Mouse (Mus musculus) MEL (cell line): ENCODE measurements around the gene Ttc39d. TPM values are rescaled to one million over a fixed set of nuclear protein-coding genes. Genes with fewer than 3 reads are reported as not detected.

ENCODE experiments used
- DNase-seq: peaks from one replicate; pipeline ENCODE4 v3.0.0; 2011; ENCODE audit warnings: low read depth, low spot score
- H3K27ac ChIP-seq: 2 replicates; pipeline ENCODE4 v1.5.1; 2012; ENCODE audit warnings: low read depth, mild to moderate bottlenecking, control low read depth, low read length, moderate library complexity; ENCODE audit not compliant: control insufficient read depth
- H3K27me3 ChIP-seq, 2 experiments: fragments of 150-350 bp in 1 of 2; sonication (generic) in 1 of 2; 2 replicates each; pipeline ENCODE4 v1.6.1; 2012; ENCODE audit warnings: low read length in 2 of 2, mild to moderate bottlenecking in 2 of 2, improper control_type of control experiment in 1 of 2, moderate library complexity in 1 of 2; ENCODE audit not compliant: insufficient read depth in 2 of 2, control insufficient read depth in 1 of 2
- H3K36me3 ChIP-seq, 2 experiments: 2 replicates each; pipeline ENCODE4 v1.6.1; 2012 to 2014; ENCODE audit warnings: low read length in 2 of 2, improper control_type of control experiment in 1 of 2, inconsistent platforms in 1 of 2, mild to moderate bottlenecking in 1 of 2; ENCODE audit not compliant: insufficient read depth in 2 of 2, control insufficient read depth in 1 of 2
- H3K4me1 ChIP-seq, 2 experiments: fragments of 150-350 bp in 1 of 2; sonication (generic) in 1 of 2; 2 replicates each; pipeline ENCODE4 v1.6.1; 2012; ENCODE audit warnings: low read length in 2 of 2, improper control_type of control experiment in 1 of 2, mild to moderate bottlenecking in 1 of 2; ENCODE audit not compliant: insufficient read depth in 2 of 2, control insufficient read depth in 1 of 2
- H3K4me3 ChIP-seq, 2 experiments: fragments of 150-350 bp in 1 of 2; sonication (generic) in 1 of 2; 2 replicates each; pipeline ENCODE4 v1.5.1; 2012; ENCODE audit warnings: low read depth in 2 of 2, low read length in 2 of 2, mild to moderate bottlenecking in 2 of 2, moderate library complexity in 2 of 2, control low read depth in 1 of 2, improper control_type of control experiment in 1 of 2; ENCODE audit not compliant: control insufficient read depth in 1 of 2, insufficient read depth in 1 of 2
- H3K79me2 ChIP-seq: 2 replicates; pipeline ENCODE4 v1.6.1; 2012; ENCODE audit warnings: mild to moderate bottlenecking, low read length, moderate library complexity; ENCODE audit not compliant: control insufficient read depth, poor library complexity, insufficient read depth
- H3K9ac ChIP-seq: 2 replicates; pipeline ENCODE4 v1.6.1; 2012; ENCODE audit warnings: low read depth, mild to moderate bottlenecking, control low read depth, low read length, moderate library complexity; ENCODE audit not compliant: control insufficient read depth, poor library complexity, severe bottlenecking
- H3K9me3 ChIP-seq: fragments of 150-350 bp; sonication (generic); replicated peaks from 2 replicates; pipeline ENCODE4 v1.6.1; 2012; ENCODE audit warnings: mild to moderate bottlenecking, low read length, improper control_type of control experiment, moderate library complexity; ENCODE audit not compliant: insufficient read depth
- BHLHE40 ChIP-seq: IDR thresholded peaks from 2 replicates; pipeline ENCODE4 v1.6.1; 2012; ENCODE audit warnings: low read depth, mild to moderate bottlenecking, inconsistent platforms, low read length, improper control_type of control experiment, borderline replicate concordance
- CHD2 ChIP-seq: IDR thresholded peaks from 2 replicates; pipeline ENCODE4 v1.6.1; 2011; ENCODE audit warnings: low read length, improper control_type of control experiment
- CTCF ChIP-seq, 3 experiments: IDR thresholded peaks in 2 of 3; conservative IDR thresholded peaks in 1 of 3; 2 replicates each; pipeline ENCODE4 v1.5.1; 2011 to 2012; ENCODE audit warnings: low read length in 3 of 3, low read depth in 2 of 3, mild to moderate bottlenecking in 2 of 3, improper control_type of control experiment in 1 of 3, inconsistent platforms in 1 of 3, mixed read lengths in 1 of 3, moderate library complexity in 1 of 3; ENCODE audit not compliant: control insufficient read depth in 1 of 3, insufficient read depth in 1 of 3, poor library complexity in 1 of 3, severe bottlenecking in 1 of 3
- E2F4 ChIP-seq: IDR thresholded peaks from 2 replicates; pipeline ENCODE4 v1.6.1; 2011; ENCODE audit warnings: low read depth, low read length, improper control_type of control experiment, borderline replicate concordance
- ELF1 ChIP-seq: IDR thresholded peaks from 2 replicates; pipeline ENCODE4 v1.6.1; 2014; ENCODE audit warnings: low read depth, mild to moderate bottlenecking, inconsistent platforms, low read length, improper control_type of control experiment, moderate library complexity
- EP300 ChIP-seq, 2 experiments: IDR thresholded peaks; 2 replicates each; pipeline ENCODE4 v1.6.1; 2011; ENCODE audit warnings: improper control_type of control experiment in 2 of 2, low read length in 2 of 2, low read depth in 1 of 2, mild to moderate bottlenecking in 1 of 2
- ETS1 ChIP-seq: IDR thresholded peaks from 2 replicates; pipeline ENCODE4 v1.6.1; 2012; ENCODE audit warnings: low read depth, mild to moderate bottlenecking, inconsistent platforms, low read length, improper control_type of control experiment, moderate library complexity
- GABPA ChIP-seq: IDR thresholded peaks from 2 replicates; pipeline ENCODE4 v1.6.1; 2012; ENCODE audit warnings: low read depth, mild to moderate bottlenecking, inconsistent platforms, low read length, improper control_type of control experiment, moderate library complexity
- GATA1 ChIP-seq: IDR thresholded peaks from 2 replicates; pipeline ENCODE4 v1.6.1; 2011; ENCODE audit warnings: low read depth, low read length, improper control_type of control experiment
- MAFK ChIP-seq: IDR thresholded peaks from 2 replicates; pipeline ENCODE4 v1.6.1; 2011; ENCODE audit warnings: low read depth, mild to moderate bottlenecking, low read length, improper control_type of control experiment, borderline replicate concordance
- MAX ChIP-seq: IDR thresholded peaks from 2 replicates; pipeline ENCODE4 v1.6.1; 2011; ENCODE audit warnings: low read length, improper control_type of control experiment
- MAZ ChIP-seq: IDR thresholded peaks from 2 replicates; pipeline ENCODE4 v1.6.1; 2012; ENCODE audit warnings: low read depth, mild to moderate bottlenecking, inconsistent platforms, low read length, improper control_type of control experiment
- MXI1 ChIP-seq: IDR thresholded peaks from 2 replicates; pipeline ENCODE4 v1.6.1; 2011; ENCODE audit warnings: mild to moderate bottlenecking, low read depth, low read length, improper control_type of control experiment
- MYC ChIP-seq: IDR thresholded peaks from 2 replicates; pipeline ENCODE4 v1.6.1; 2011; ENCODE audit warnings: low read depth, mild to moderate bottlenecking, low read length, improper control_type of control experiment, moderate library complexity
- POLR2AphosphoS2 ChIP-seq: IDR thresholded peaks from 2 replicates; pipeline ENCODE4 v1.6.1; 2011; ENCODE audit warnings: low read length, improper control_type of control experiment
- POLR2AphosphoS5 ChIP-seq: IDR thresholded peaks from 2 replicates; pipeline ENCODE4 v1.6.1; 2012; ENCODE audit warnings: low read depth, borderline replicate concordance, mild to moderate bottlenecking, inconsistent platforms, low read length, moderate library complexity, mixed read lengths
- RAD21 ChIP-seq: IDR thresholded peaks from 2 replicates; pipeline ENCODE4 v1.6.1; 2011; ENCODE audit warnings: mild to moderate bottlenecking, low read depth, low read length, improper control_type of control experiment
- RCOR1 ChIP-seq: IDR thresholded peaks from 2 replicates; pipeline ENCODE4 v1.6.1; 2012; ENCODE audit warnings: low read depth, mild to moderate bottlenecking, inconsistent platforms, low read length, improper control_type of control experiment
- SIN3A ChIP-seq: IDR thresholded peaks from 2 replicates; pipeline ENCODE4 v1.6.1; 2012; ENCODE audit warnings: low read length, improper control_type of control experiment, inconsistent platforms
- TAL1 ChIP-seq: IDR thresholded peaks from 2 replicates; pipeline ENCODE4 v1.6.1; 2012; ENCODE audit warnings: mild to moderate bottlenecking, inconsistent platforms, low read length, moderate library complexity, mixed read lengths
- TBP ChIP-seq: IDR thresholded peaks from 2 replicates; pipeline ENCODE4 v1.8.0; 2011; ENCODE audit warnings: low read depth, low read length, improper control_type of control experiment
- TCF12 ChIP-seq: IDR thresholded peaks from 2 replicates; pipeline ENCODE4 v1.6.1; 2014; ENCODE audit warnings: low read depth, mild to moderate bottlenecking, inconsistent platforms, low read length, improper control_type of control experiment, moderate library complexity
- ZC3H11A ChIP-seq: IDR thresholded peaks from 2 replicates; pipeline ENCODE4 v1.6.1; 2012; ENCODE audit warnings: low read depth, mild to moderate bottlenecking, inconsistent platforms, low read length, improper control_type of control experiment
- ZKSCAN1 ChIP-seq: IDR thresholded peaks from 2 replicates; pipeline ENCODE4 v1.6.1; 2012; ENCODE audit warnings: low read depth, mild to moderate bottlenecking, inconsistent platforms, low read length, improper control_type of control experiment, moderate library complexity
- ZMIZ1 ChIP-seq: IDR thresholded peaks from 2 replicates; pipeline ENCODE4 v1.6.1; 2012; ENCODE audit warnings: low read depth, mild to moderate bottlenecking, inconsistent platforms, low read length, improper control_type of control experiment, moderate library complexity
- ZNF384 ChIP-seq: IDR thresholded peaks from 2 replicates; pipeline ENCODE4 v1.6.1; 2012; ENCODE audit warnings: low read depth, mild to moderate bottlenecking, inconsistent platforms, low read length, improper control_type of control experiment
- polyA plus RNA-seq, 2 experiments: library from polyadenylated mRNA; stranded (reverse) in 1 of 2; unstranded in 1 of 2; fragments of >175 nt in 1 of 2; fragments of >200 nt in 1 of 2; gene quantifications; 2 replicates each; pipeline versions ENCODE4 v1.2.1 to v1.2.4; 2012; ENCODE audit warnings: low replicate concordance in 2 of 2, low read depth in 1 of 2; ENCODE audit not compliant: insufficient read length in 2 of 2, insufficient read depth in 1 of 2, missing spikeins in 1 of 2
- total RNA-seq: library from RNA; depleted of rRNA; stranded (reverse); fragments of 300-350 nt; gene quantifications from 2 replicates; pipeline ENCODE4 v1.2.3, GENCODE M21; 2012

The Ttc39d gene
- total and polyA plus RNA-seq, 3 experiments, result not detected

- TF ChIP-seq ELF1, result no peak
- TF ChIP-seq POLR2AphosphoS2, result no peak
- TF ChIP-seq TBP, result no peak
- no peak for TF ChIP-seq E2F4
- TF ChIP-seq SIN3A, result peak; percentile 86
- 0 out of 2 replicates have a peak, but pooled peaks have one; percentile 15 for TF ChIP-seq MAZ
- no peak for TF ChIP-seq GABPA
- peak; percentile 83 for TF ChIP-seq ETS1
- no peak for TF ChIP-seq ZNF384
- peak; percentile 85 for TF ChIP-seq TCF12
- no peak for TF ChIP-seq TAL1
- TF ChIP-seq ZMIZ1, result 0 out of 2 replicates have a peak, but pooled peaks have one; percentile 29
Observed at GRCm38 (mm10) chr17:80221202-80221601, 13.9 kb downstream of the Ttc39d start (continued).

DNA sequence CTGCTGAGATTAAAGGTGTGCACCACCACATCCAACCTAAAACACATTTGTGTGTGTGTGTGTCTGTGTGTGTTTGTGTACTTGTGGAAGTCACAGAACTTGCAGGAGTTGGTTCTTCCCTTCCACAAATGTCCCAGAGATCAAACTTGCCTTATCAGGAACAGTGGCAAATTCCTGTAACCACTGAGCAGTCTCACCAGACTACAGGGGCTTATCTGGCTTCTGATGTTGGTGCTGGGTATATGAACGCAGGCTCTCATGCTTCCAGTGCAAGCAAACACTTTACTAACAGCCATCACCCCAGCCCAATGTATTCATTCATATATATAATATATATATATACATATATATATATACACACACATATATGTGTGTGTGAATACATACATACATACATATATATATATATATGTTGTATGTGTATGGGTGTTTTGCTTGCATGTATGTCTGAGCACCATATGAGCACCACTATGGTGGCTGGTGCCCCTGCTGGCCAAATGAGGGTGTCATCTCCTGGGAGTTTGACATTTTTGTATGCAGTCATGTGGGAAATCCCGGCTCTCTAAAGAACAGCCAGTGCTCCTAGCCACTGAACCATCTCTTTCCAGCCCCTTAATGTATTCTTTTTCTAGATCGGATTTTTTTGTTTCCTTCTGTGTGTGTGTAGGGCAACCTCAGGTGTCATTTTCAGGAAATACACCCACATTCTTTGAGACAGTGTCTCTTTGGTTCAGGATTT is 14.8 kb downstream of the Ttc39d start:
- H3K9ac ChIP-seq, result no peak overlapping the region

DNA sequence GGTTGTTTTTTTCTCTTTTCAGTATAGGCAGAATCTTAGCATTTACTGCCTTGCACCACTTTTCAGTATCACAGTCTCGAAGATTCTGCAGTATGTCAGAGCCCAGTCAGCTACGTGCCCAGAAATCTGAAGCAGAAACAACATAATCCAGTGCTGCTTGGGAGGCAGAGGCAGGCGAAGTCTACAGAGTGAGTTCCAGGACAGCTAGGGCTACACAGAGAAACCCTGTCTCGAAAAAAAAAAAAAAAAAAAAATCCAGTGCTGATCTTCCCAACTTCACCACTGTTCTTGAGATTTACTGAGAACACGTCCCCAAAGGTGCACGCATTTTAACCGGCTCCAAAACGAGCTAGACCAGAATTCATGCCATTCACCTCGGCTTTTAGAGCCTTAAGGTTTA is 16.6 kb downstream of the Ttc39d start:
- Histone ChIP-seq H3K9me3 (no peaks in the 10 kb centered on the region), H3K4me1 (peaks cover 9 to 20% of the 10 kb centered on the region in 2 experiments), H3K79me2 (no peaks in the 10 kb centered on the region), H3K4me3 (peak overlapping the region; percentile 73 to 80)
- TF ChIP-seq BHLHE40 (no peak), ZKSCAN1 (no peak), ZC3H11A (no peak), POLR2AphosphoS5 (no peak), TAL1 (no peak), MYC (no peak), EP300 (IDR thresholded peaks at IDR 0.05; ENCODE audit: low read depth in 1 of 2, low read length in 2 of 2) (no peak), TCF12 (no peak), CHD2 (no peak), MAFK (no peak), CTCF (IDR thresholded peaks at IDR 0.05 in 2 of 3, conservative IDR thresholded peaks at IDR 0.05 in 1 of 3; ENCODE audit: control insufficient read depth in 1 of 3, insufficient read depth in 1 of 3, low read depth in 2 of 3, low read length in 3 of 3, poor library complexity in 1 of 3, severe bottlenecking in 1 of 3) (no peak), E2F4 (no peak), MXI1 (no peak), MAX (no peak), ZMIZ1 (no peak), GABPA (no peak), RCOR1 (no peak)
- TF ChIP-seq, all 39 proteins: peak for 0
- H3K9ac ChIP-seq, result peak overlapping the region; percentile 71
- no peak for DNase-seq
- H3K27me3 ChIP-seq, result no peaks in the 10 kb centered on the region
- peaks cover 0 to 24% of the 10 kb centered on the region in 2 experiments; a peak in 2 of 4 replicates for H3K36me3 ChIP-seq
- peak overlapping the region; percentile 97 for H3K27ac ChIP-seq

More for the DNA sequence above, 14.8 kb downstream of the Ttc39d start:
- H3K79me2 ChIP-seq, result no peaks in the 10 kb centered on the region
- H3K4me3 ChIP-seq, result no peak overlapping the region
- H3K9me3 ChIP-seq, result no peaks in the 10 kb centered on the region
- H3K4me1 ChIP-seq, result peaks cover 9 to 20% of the 10 kb centered on the region in 2 experiments
- DNase-seq, result peak; percentile 74
- peak overlapping the region; percentile 46 for H3K27ac ChIP-seq
- H3K36me3 ChIP-seq, result peaks cover 0 to 24% of the 10 kb centered on the region in 2 experiments; a peak in 2 of 4 replicates
- no peaks in the 10 kb centered on the region for H3K27me3 ChIP-seq
- TF ChIP-seq CTCF (IDR thresholded peaks at IDR 0.05 in 2 of 3, conservative IDR thresholded peaks at IDR 0.05 in 1 of 3; ENCODE audit: control insufficient read depth in 1 of 3, insufficient read depth in 1 of 3, low read depth in 2 of 3, low read length in 3 of 3, poor library complexity in 1 of 3, severe bottlenecking in 1 of 3) (peak; percentile 44 to 53 (median 45)), ZKSCAN1 (no peak), RAD21 (peak; percentile 14), GATA1 (peak; percentile 52)
